Mouse (Mus musculus): ENCODE results near the gene Vmn1r85.
"Not testable (repeated sequence)": the region's sequence is repeated elsewhere in the genome, so short reads cannot be mapped to it uniquely, and the experiment has no call there.

Gene Vmn1r85

GRCm38 (mm10) chr7:13095073-13095472, at the start of gene Vmn1r85:
Gene Vmn1r85, minus strand, starts transcription at chr7:13095173.
- no peak for DNase-seq (ENCODE audit: low spot score in 2 of 2)

GRCm38 (mm10) chr7:13140057-13140456, 45.1 kb upstream of the Vmn1r85 start, which contains the start of gene Vmn1r87:
Gene Vmn1r87, minus strand, starts transcription at chr7:13140157.
- DNase-seq (ENCODE audit: low spot score in 2 of 2) = no peak

GRCm38 (mm10) chr7:13137340-13137739, 42.4 kb upstream of the Vmn1r85 start:
- DNase-seq (ENCODE audit: low spot score in 2 of 2) = no peak

- no peak for DNase-seq (ENCODE audit: low spot score in 2 of 2)
Observed at GRCm38 (mm10) chr7:13131856-13132255, 36.9 kb upstream of the Vmn1r85 start.

- peak in 1 of 2 experiments; percentile 22 for DNase-seq (ENCODE audit: low spot score in 2 of 2)
Observed at GRCm38 (mm10) chr7:13123554-13124153, 28.7 kb upstream of the Vmn1r85 start.

- DNase-seq (ENCODE audit: low spot score in 2 of 2) = no peak
Observed at GRCm38 (mm10) chr7:13119817-13120216, 24.8 kb upstream of the Vmn1r85 start, which contains the start of gene Vmn1r86. Gene Vmn1r86, minus strand, starts transcription at chr7:13119917.

- no peak for DNase-seq (ENCODE audit: low spot score in 2 of 2)
Observed at GRCm38 (mm10) chr7:13072293-13072692, 22.7 kb downstream of the Vmn1r85 start.

GRCm38 (mm10) chr7:13063399-13063798, 31.6 kb downstream of the Vmn1r85 start:
- DNase-seq (ENCODE audit: low spot score in 2 of 2) = not testable (repeated sequence)

- DNase-seq (ENCODE audit: low spot score in 2 of 2) = no peak
Observed at GRCm38 (mm10) chr7:13059536-13059935, 35.4 kb downstream of the Vmn1r85 start.

GRCm38 (mm10) chr7:13056913-13057700, 37.9 kb downstream of the Vmn1r85 start:
- peak in 1 of 2 experiments; percentile 22 for DNase-seq (ENCODE audit: low spot score in 2 of 2)

- peak; percentile 99 for DNase-seq (ENCODE audit: low spot score in 2 of 2)
Observed at GRCm38 (mm10) chr7:13054287-13055010, 40.5 kb downstream of the Vmn1r85 start, which contains the start of gene Mzf1. Gene Mzf1, minus strand, starts transcription at chr7:13054764.

- no peak for DNase-seq (ENCODE audit: low spot score in 2 of 2)
Observed at GRCm38 (mm10) chr7:13053961-13054286, 41.0 kb downstream of the Vmn1r85 start.

- peak in 1 of 2 experiments; percentile 22 for DNase-seq (ENCODE audit: low spot score in 2 of 2)
Observed at GRCm38 (mm10) chr7:13053501-13053900, 41.5 kb downstream of the Vmn1r85 start.

- peak in 1 of 2 experiments; percentile 33 for DNase-seq (ENCODE audit: low spot score in 2 of 2)
Observed at GRCm38 (mm10) chr7:13053001-13053400, 42.0 kb downstream of the Vmn1r85 start.

GRCm38 (mm10) chr7:13046084-13046483, 48.9 kb downstream of the Vmn1r85 start:
- DNase-seq (ENCODE audit: low spot score in 2 of 2) = peak in 1 of 2 experiments; percentile 56

GRCm38 (mm10) chr7:13044254-13044625, 50.7 kb downstream of the Vmn1r85 start:
- DNase-seq (ENCODE audit: low spot score in 2 of 2) = no peak

GRCm38 (mm10) chr7:13043445-13044253, 51.3 kb downstream of the Vmn1r85 start:
- DNase-seq (ENCODE audit: low spot score in 2 of 2) = peak; percentile 73 to 74

- DNase-seq (ENCODE audit: low spot score in 2 of 2) = no peak
Observed at GRCm38 (mm10) chr7:13043120-13043444, 51.9 kb downstream of the Vmn1r85 start.

GRCm38 (mm10) chr7:13042511-13042910, 52.5 kb downstream of the Vmn1r85 start:
- peak in 1 of 2 experiments; percentile 27 for DNase-seq (ENCODE audit: low spot score in 2 of 2)

- DNase-seq (ENCODE audit: low spot score in 2 of 2) = peak in 1 of 2 experiments; percentile 27
Observed at GRCm38 (mm10) chr7:13041256-13041655, 53.7 kb downstream of the Vmn1r85 start.

GRCm38 (mm10) chr7:13039181-13039580, 55.8 kb downstream of the Vmn1r85 start:
- DNase-seq (ENCODE audit: low spot score in 2 of 2) = no peak
